Mouse (Mus musculus): Measurements from ENCODE around the gene 4930579F01Rik. TPM values are rescaled to one million over a fixed set of nuclear protein-coding genes. Genes with fewer than 3 reads are reported as not detected.
A peak's percentile ranks its signal among the peaks of the same experiment; 100 is the strongest.

4930579F01Rik gene
- total RNA-seq, 1 experiment from 2014 or later = not detected

DNA sequence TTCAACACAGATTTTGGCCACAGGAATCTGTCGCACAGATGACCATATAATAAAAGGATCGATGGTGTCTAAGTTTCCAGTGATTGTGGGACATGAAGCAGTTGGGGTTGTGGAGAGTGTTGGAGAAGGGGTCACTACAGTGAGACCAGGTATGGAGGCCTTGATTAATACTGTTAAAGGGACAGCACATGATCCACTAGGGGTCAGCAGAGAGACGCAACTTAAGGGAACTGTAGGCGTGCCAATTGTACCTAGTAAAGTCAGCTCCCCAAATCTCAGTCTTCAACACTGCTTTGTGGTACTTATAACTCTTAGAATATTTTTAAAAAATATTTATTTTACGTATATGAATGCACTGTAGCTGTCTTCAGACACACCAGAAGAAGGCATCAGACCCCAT is 29.3 kb upstream of the 4930579F01Rik start:
- ATAC-seq (replicated peaks in 1 of 2; ENCODE audit: insufficient read depth in 1 of 2, low FRiP score in 2 of 2, low TSS enrichment in 1 of 2, low read depth in 1 of 2, poor library complexity in 2 of 2, severe bottlenecking in 2 of 2) = peak; percentile 86 to 88

DNA sequence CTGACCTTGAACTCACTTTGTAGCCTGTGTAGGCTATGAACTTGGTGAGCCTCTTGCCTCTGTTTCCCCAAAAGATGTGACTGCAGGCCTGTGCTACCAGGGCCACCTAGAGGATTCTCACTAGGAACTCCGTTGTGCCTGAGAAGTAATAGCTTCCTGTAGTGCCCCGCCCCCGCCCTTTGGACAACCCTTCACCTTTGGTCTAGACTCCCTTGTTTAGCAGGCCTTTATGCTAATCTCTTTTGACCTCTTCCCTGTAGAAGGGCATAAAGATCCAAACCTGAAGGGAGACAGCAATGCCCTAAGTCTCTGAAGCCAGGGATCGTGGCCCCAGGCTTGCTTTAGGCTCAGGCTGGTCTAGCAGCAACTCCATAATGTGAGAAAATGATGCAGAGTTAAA is 28.9 kb upstream of the 4930579F01Rik start:
- no peak for ATAC-seq (replicated peaks in 1 of 2; ENCODE audit: insufficient read depth in 1 of 2, low FRiP score in 2 of 2, low TSS enrichment in 1 of 2, low read depth in 1 of 2, poor library complexity in 2 of 2, severe bottlenecking in 2 of 2)

DNA sequence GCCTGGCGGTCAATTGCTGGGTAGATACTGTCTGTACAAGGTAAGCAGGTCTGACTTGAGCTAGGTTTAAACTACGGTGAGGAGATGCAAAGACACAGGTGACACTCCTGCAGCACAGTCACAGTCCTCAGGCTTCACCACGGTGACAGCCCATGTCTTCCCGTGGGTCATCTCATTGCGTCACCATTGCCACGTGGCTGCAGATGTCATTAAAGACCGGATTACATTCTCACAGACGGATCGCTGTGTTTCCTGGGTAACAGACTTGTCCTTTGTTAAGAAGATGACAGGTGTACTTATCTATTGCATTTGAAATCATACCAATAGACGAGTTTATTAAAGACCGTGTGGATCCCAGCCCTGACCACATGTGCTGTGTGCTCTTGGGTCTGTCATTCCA is 27.5 kb upstream of the 4930579F01Rik start:
- ATAC-seq (replicated peaks in 1 of 2; ENCODE audit: insufficient read depth in 1 of 2, low FRiP score in 2 of 2, low TSS enrichment in 1 of 2, low read depth in 1 of 2, poor library complexity in 2 of 2, severe bottlenecking in 2 of 2) = no peak

GRCm38 (mm10) chr3:138217631-138218264 is 24.1 kb upstream of the 4930579F01Rik start, which contains the start of gene Adh7:
Gene Adh7, plus strand, starts transcription at chr3:138217760.
- no peak for ATAC-seq (replicated peaks in 1 of 2; ENCODE audit: insufficient read depth in 1 of 2, low FRiP score in 2 of 2, low TSS enrichment in 1 of 2, low read depth in 1 of 2, poor library complexity in 2 of 2, severe bottlenecking in 2 of 2)

- no peak for ATAC-seq (replicated peaks in 1 of 2; ENCODE audit: insufficient read depth in 1 of 2, low FRiP score in 2 of 2, low TSS enrichment in 1 of 2, low read depth in 1 of 2, poor library complexity in 2 of 2, severe bottlenecking in 2 of 2)
These were observed 22.5 kb upstream of the 4930579F01Rik start for GRCm38 (mm10) chr3:138216091-138216490.

GRCm38 (mm10) chr3:138215395-138215989 is 21.9 kb upstream of the 4930579F01Rik start:
- no peak for ATAC-seq (replicated peaks in 1 of 2; ENCODE audit: insufficient read depth in 1 of 2, low FRiP score in 2 of 2, low TSS enrichment in 1 of 2, low read depth in 1 of 2, poor library complexity in 2 of 2, severe bottlenecking in 2 of 2)

DNA sequence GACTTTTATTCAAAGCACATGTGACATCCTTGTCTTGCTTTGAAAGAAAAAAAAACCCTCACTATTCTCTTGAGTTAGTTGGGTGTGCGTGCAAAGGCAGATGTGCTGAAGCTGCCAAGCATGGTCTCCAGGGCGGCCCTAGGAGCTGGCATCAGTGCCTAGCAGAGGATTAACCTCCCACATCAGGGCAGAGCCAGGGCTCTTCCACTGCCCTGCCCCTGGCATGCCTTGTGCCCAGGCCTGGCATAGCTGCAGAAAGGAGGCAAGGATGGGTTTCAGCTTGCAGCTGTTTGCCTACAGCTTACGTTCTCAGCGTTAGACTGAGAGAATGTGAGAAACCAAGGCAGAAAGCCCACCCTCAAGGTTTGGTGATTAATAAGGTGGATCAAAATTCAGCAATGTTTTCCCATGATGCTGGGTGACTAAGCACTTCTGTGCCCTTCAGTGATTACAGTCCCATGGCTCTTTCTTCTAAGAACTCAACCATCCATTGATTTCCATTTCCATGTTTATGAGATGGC is 18.9 kb upstream of the 4930579F01Rik start:
- ATAC-seq (replicated peaks in 1 of 2; ENCODE audit: insufficient read depth in 1 of 2, low FRiP score in 2 of 2, low TSS enrichment in 1 of 2, low read depth in 1 of 2, poor library complexity in 2 of 2, severe bottlenecking in 2 of 2) = no peak

- ATAC-seq (replicated peaks in 1 of 2; ENCODE audit: insufficient read depth in 1 of 2, low FRiP score in 2 of 2, low TSS enrichment in 1 of 2, low read depth in 1 of 2, poor library complexity in 2 of 2, severe bottlenecking in 2 of 2) = peak in 1 of 2 experiments; percentile 22; a peak in 1 of 4 replicates
These were observed 16.9 kb upstream of the 4930579F01Rik start for GRCm38 (mm10) chr3:138210432-138211075.

DNA sequence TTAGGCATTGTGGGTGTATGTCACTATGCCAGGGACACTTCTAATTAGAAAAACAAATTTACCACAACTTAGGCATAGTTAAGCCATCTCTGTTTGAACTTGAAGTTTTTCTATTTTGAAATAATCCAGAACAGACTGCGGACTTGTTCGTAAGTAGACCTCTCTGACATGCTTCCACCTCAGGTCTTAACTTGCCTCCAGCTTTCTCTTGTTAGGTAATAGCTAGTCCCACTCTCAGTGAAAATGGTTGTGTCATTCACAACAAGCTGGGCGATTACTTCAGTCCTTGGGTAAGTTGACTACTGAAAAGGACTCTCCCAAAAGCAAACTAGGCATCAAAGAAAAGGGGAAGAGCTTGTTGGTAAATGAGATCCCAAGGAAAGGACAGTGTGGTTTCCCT is 15.2 kb upstream of the 4930579F01Rik start:
- ATAC-seq (replicated peaks in 1 of 2; ENCODE audit: insufficient read depth in 1 of 2, low FRiP score in 2 of 2, low TSS enrichment in 1 of 2, low read depth in 1 of 2, poor library complexity in 2 of 2, severe bottlenecking in 2 of 2) = no peak

DNA sequence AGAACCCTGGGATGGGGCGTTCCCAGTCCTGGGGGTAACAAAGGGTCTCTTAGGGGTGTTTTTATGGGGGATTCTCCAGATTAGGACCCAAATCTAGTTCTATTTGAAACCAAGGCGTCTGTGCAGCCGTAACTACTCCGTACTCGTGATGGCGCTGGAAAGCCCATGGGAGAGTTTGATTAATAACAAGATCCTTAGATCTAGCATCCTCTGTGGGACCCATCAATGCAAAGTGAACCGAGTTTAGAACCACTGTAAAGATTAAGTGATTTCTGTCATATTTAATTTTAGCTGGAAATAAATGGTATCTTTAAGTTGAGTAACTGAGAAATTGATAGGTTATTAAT is 5.1 kb upstream of the 4930579F01Rik start:
- no peak for ATAC-seq (replicated peaks in 1 of 2; ENCODE audit: insufficient read depth in 1 of 2, low FRiP score in 2 of 2, low TSS enrichment in 1 of 2, low read depth in 1 of 2, poor library complexity in 2 of 2, severe bottlenecking in 2 of 2)

DNA sequence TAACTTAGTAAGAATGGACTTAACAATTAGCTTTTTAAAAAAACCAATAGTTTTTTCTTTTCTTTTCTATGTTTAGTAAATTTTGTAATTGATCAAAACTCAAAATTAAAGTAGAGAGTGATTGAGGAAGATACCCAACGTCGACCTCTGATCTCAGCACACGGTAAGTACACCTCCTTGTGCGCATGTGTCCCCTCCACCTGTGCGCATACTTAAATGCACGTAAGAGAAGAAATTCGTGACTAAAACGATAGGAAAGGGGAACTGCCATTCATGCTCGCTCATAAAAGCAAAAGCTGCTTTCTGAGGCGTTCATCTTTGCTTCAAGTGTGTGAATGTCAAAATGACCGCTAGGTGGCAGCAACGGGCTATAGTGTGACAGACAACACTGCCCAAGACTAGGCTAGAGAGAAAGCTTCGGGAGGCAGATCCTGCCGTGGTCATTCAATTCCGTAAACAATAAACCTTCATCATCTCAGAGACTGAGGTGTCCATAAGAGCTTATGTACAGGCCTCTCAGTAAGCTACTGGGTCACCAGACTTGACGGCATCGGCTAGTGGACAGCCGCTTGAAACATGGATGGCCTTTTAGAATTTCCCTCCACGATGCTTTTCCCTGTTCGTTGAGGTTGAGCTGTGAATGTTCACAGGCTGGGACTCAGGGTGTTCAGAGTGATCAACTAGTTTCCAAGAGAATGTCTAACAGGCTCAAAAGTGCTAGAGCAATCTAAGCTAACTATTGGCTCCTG is 4.5 kb upstream of the 4930579F01Rik start:
- ATAC-seq (replicated peaks in 1 of 2; ENCODE audit: insufficient read depth in 1 of 2, low FRiP score in 2 of 2, low TSS enrichment in 1 of 2, low read depth in 1 of 2, poor library complexity in 2 of 2, severe bottlenecking in 2 of 2) = peak; percentile 94 to 97

GRCm38 (mm10) chr3:138197556-138197955 is 3.9 kb upstream of the 4930579F01Rik start:
- ATAC-seq (replicated peaks in 1 of 2; ENCODE audit: insufficient read depth in 1 of 2, low FRiP score in 2 of 2, low TSS enrichment in 1 of 2, low read depth in 1 of 2, poor library complexity in 2 of 2, severe bottlenecking in 2 of 2) = no peak

DNA sequence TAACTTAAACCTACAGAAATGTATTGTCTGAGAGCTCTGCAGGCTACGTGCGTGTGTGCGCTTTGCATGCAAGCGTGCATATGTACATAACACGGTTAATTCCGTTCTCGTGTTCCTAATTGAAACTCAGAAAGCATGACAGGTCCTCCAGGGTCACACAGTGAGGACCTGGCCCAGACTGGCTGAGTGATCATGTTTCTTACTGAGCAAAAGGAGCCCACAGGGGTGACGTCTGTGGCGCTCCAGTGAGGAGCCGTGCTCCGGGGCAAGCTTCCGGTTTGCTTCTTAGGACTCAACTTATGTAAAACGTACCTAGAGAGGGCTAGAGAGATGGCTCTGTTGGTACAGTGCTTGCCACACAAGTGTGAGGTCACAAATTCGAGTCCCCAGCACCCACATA is 3.5 kb upstream of the 4930579F01Rik start:
- no peak for ATAC-seq (replicated peaks in 1 of 2; ENCODE audit: insufficient read depth in 1 of 2, low FRiP score in 2 of 2, low TSS enrichment in 1 of 2, low read depth in 1 of 2, poor library complexity in 2 of 2, severe bottlenecking in 2 of 2)

DNA sequence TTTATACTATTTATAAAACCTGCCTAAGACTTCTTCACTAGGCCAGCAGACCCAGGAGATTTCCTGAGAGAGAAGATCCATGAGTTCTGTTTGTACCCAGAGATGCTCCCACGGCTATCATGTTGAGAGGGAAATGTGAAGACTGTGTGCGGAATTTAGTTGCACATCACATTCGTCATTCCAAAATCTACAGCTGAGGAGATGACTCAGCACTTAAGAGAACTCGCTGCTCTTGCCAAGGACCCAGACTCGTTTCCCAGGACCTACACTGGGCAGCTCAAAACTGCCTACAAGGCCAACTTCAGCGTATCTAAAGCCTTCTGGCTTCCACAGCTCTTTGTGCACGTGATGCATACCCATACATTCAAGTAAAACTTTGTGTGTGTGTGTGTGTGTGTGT is 1.4 kb downstream of the 4930579F01Rik start:
- no peak for ATAC-seq (replicated peaks in 1 of 2; ENCODE audit: insufficient read depth in 1 of 2, low FRiP score in 2 of 2, low TSS enrichment in 1 of 2, low read depth in 1 of 2, poor library complexity in 2 of 2, severe bottlenecking in 2 of 2)

- no peak for ATAC-seq (replicated peaks in 1 of 2; ENCODE audit: insufficient read depth in 1 of 2, low FRiP score in 2 of 2, low TSS enrichment in 1 of 2, low read depth in 1 of 2, poor library complexity in 2 of 2, severe bottlenecking in 2 of 2)
These were observed 7.4 kb downstream of the 4930579F01Rik start for GRCm38 (mm10) chr3:138185995-138186930.

DNA sequence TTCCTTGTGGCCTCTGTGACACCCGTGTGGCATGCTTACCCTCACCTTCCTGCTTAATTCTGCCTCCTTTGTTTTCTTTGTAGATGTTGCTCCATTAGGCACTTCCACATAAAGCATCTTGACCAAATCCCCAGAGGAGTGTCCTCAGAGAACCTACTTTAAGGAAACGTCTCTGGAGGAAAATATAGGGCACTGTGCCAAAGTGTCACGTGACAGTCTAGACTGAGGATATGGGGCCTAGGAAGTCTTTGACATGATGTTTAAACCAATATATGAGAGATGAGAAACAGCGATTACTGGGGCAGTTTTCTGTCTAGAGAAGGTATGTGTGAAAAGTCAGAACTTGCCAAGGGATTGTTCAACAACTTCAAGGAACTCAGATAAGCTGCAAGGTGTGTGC is 8.3 kb downstream of the 4930579F01Rik start:
- no peak for ATAC-seq (replicated peaks in 1 of 2; ENCODE audit: insufficient read depth in 1 of 2, low FRiP score in 2 of 2, low TSS enrichment in 1 of 2, low read depth in 1 of 2, poor library complexity in 2 of 2, severe bottlenecking in 2 of 2)

DNA sequence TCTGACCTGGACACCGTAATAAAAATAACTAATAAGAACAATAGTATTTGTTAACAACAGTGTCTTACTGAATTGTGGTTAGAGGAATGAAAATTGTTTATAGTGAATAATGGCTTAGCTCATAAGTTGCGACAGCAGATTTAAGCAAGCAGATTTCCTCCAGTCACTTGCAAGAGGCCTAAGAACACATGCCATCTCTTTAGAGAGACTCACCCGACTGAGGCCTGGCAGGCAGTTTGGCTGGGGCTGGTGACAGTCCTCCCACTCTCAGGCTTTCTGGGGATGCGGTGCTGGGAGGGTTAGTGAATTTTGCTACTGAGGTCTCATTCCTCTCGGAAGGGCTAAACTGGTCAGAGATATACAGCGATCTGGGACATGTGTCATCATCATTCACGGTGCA is 10.3 kb downstream of the 4930579F01Rik start:
- ATAC-seq (replicated peaks in 1 of 2; ENCODE audit: insufficient read depth in 1 of 2, low FRiP score in 2 of 2, low TSS enrichment in 1 of 2, low read depth in 1 of 2, poor library complexity in 2 of 2, severe bottlenecking in 2 of 2) = no peak
